Mouse (Mus musculus) lung, embryonic 16.5 days (tissue): Measurements from ENCODE around the gene Dpp6. TPM values are rescaled to one million over a fixed set of nuclear protein-coding genes. Genes with fewer than 3 reads are reported as not detected.

ENCODE experiments used
- ATAC-seq: fragments of 200-750 bp; cut with Nextera tagmentation; 2 replicates; pipeline ENCODE4 v1.8.0; 2017; ENCODE audit warnings: low read depth, mild to moderate bottlenecking, moderate library complexity
- H3K27ac ChIP-seq: fragments of 300-500 bp; sonication (generic); 2 replicates; pipeline ENCODE4 v1.5.1; 2014; ENCODE audit warnings: mild to moderate bottlenecking, control low read depth, low read length
- H3K27me3 ChIP-seq: fragments of 300-500 bp; sonication (generic); 2 replicates; pipeline ENCODE4 v1.6.1; 2014; ENCODE audit warnings: low read depth, low read length, mixed read lengths; ENCODE audit not compliant: control insufficient read depth, insufficient read depth
- H3K36me3 ChIP-seq: fragments of 300-500 bp; sonication (generic); 2 replicates; pipeline ENCODE4 v1.6.1; 2014; ENCODE audit warnings: low read length; ENCODE audit not compliant: control insufficient read depth, insufficient read depth
- H3K4me1 ChIP-seq: fragments of 300-500 bp; sonication (generic); replicated peaks from 2 replicates; pipeline ENCODE4 v1.6.1; 2014; ENCODE audit warnings: low read length, mixed read lengths; ENCODE audit not compliant: control insufficient read depth, insufficient read depth
- H3K4me2 ChIP-seq: fragments of 300-500 bp; sonication (generic); 2 replicates; pipeline ENCODE4 v1.6.1; 2014; ENCODE audit warnings: low read depth, low read length, control low read depth
- H3K4me3 ChIP-seq: fragments of 300-500 bp; sonication (generic); 2 replicates; pipeline ENCODE4 v1.5.1; 2014; ENCODE audit warnings: mild to moderate bottlenecking, low read length, control low read depth
- H3K9ac ChIP-seq: fragments of 300-500 bp; sonication (generic); 2 replicates; pipeline ENCODE4 v1.6.1; 2014; ENCODE audit warnings: low read length, control low read depth
- H3K9me3 ChIP-seq: fragments of 300-500 bp; sonication (generic); 2 replicates; pipeline ENCODE4 v1.6.1; 2016; ENCODE audit warnings: low read length; ENCODE audit not compliant: control insufficient read depth
- WGBS: fragments of 180-500 bp; shearing (Covaris S2); extraction: QIAGEN DNeasy Blood & Tissue Kit; methylation state at CpG from one replicate; pipeline ENCODE4 v1.1.7; 2014; 5-methylcytosine and 5-hydroxymethylcytosine counted together
- polyA plus RNA-seq: library from polyadenylated mRNA; unstranded; fragments of >200 nt; fragmentation: Nextera tagmentation; extraction: Ambion mirVana; gene quantifications from 2 replicates; pipeline ENCODE4 v1.2.1, GENCODE M21; 2015

The Dpp6 gene
- polyA plus RNA-seq, 1 experiment from 2014 or later, result 0.26 TPM

GRCm38 (mm10) chr5:27037796-27038195 lies 220.8 kb downstream of the Dpp6 start:
- Histone ChIP-seq H3K27me3 (no peaks in the 10 kb centered on the region), H3K9ac (no peak overlapping the region), H3K9me3 (no peaks in the 10 kb centered on the region), H3K4me2 (no peak overlapping the region), H3K4me1 (no peaks in the 10 kb centered on the region), H3K36me3 (no peaks in the 10 kb centered on the region), H3K27ac (no peak overlapping the region), H3K4me3 (no peak overlapping the region)
- 50% methylated on average over 5 of the region's 5 CpGs for WGBS
- ATAC-seq, result no peak

- ATAC-seq, result no peak
- H3K4me3 ChIP-seq, result no peak overlapping the region
- H3K4me2 ChIP-seq, result no peak overlapping the region
- peaks cover 19% of the 10 kb centered on the region for H3K27me3 ChIP-seq
- no peak overlapping the region for H3K27ac ChIP-seq
- no peak overlapping the region for H3K9ac ChIP-seq
- WGBS, result 16% methylated on average over 7 of the region's 7 CpGs
- H3K36me3 ChIP-seq, result no peaks in the 10 kb centered on the region
- no peaks in the 10 kb centered on the region for H3K4me1 ChIP-seq
- no peaks in the 10 kb centered on the region for H3K9me3 ChIP-seq
Observed at GRCm38 (mm10) chr5:27048167-27048566, 231.2 kb downstream of the Dpp6 start.

DNA sequence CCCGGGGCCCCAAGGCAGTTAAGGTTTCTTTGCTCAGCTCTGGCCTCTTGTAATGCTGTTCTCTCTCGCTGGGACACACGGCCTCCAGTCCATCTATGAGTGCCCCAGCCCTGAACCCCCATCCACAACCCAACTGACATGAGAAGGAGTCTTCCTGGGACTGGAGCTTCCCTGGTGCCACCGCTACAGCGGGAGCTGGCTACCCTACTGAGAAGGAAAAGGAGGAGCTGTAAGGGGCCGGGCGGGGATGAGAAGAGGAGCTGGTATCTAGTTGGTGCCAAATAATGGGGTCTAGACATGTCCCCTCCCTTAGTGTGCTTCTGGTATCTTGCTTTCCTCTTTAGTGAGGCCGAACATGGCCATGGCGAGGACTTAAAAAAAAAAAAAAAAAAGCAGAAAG lies 231.9 kb downstream of the Dpp6 start:
- Histone ChIP-seq H3K9ac (no peak overlapping the region), H3K27me3 (peaks cover 19% of the 10 kb centered on the region), H3K4me1 (no peaks in the 10 kb centered on the region), H3K36me3 (no peaks in the 10 kb centered on the region), H3K9me3 (no peaks in the 10 kb centered on the region), H3K27ac (no peak overlapping the region), H3K4me3 (peak overlapping the region; percentile 17; the same call in 1 of the 2 replicates), H3K4me2 (peak overlapping the region; percentile 43)
- no peak for ATAC-seq
- 6% methylated on average over 7 of the region's 9 CpGs for WGBS

DNA sequence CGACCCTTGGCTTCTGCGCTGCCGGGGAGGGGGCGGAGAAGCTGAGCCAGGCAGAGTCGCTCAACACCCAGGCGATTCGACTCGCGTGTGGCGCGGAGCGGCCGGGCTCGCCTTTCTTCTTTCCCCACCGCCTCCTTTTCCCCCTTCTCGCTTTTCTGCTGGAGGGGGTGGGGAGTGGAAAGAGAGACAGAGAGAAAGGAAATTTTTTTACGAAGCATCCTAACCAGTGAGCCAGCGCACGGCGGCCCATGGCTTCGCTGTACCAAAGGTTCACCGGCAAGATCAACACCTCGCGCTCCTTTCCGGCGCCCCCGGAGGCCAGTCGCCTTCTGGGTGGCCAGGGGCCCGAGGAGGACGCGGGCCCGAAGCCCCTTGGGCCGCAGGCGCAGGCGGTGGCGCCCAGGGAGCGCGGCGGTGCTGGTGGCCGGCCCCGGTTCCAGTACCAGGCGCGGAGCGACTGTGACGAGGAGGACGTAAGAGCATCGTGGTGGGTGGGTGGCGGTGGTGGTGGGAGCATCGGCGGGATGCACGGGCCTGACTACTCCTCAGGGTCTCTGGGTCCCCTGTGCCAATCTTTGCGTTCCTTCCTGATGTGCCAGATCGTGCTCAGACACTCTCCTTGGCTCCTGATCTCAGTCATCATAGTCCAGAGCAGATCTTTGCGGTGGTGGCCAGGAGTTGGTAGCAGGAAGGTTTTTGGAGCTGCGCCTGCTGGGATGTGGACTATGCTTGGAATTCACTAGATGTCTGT lies 232.5 kb downstream of the Dpp6 start:
- no peaks in the 10 kb centered on the region for H3K9me3 ChIP-seq
- H3K9ac ChIP-seq, result no peak overlapping the region
- no peak overlapping the region for H3K27ac ChIP-seq
- H3K4me3 ChIP-seq, result peak overlapping the region; percentile 17; the same call in 1 of the 2 replicates
- H3K36me3 ChIP-seq, result no peaks in the 10 kb centered on the region
- H3K27me3 ChIP-seq, result peaks cover 19% of the 10 kb centered on the region
- ATAC-seq, result no peak
- peak overlapping the region; percentile 43 for H3K4me2 ChIP-seq
- 2% methylated on average over 54 of the region's 55 CpGs for WGBS
- H3K4me1 ChIP-seq, result no peaks in the 10 kb centered on the region

- 31% methylated on average over 3 of the region's 3 CpGs for WGBS
- no peak overlapping the region for H3K4me3 ChIP-seq
- H3K27me3 ChIP-seq, result peaks cover 19% of the 10 kb centered on the region
- no peaks in the 10 kb centered on the region for H3K9me3 ChIP-seq
- no peaks in the 10 kb centered on the region for H3K36me3 ChIP-seq
- ATAC-seq, result no peak
- no peak overlapping the region for H3K9ac ChIP-seq
- H3K4me2 ChIP-seq, result no peak overlapping the region
- H3K4me1 ChIP-seq, result no peaks in the 10 kb centered on the region
- no peak overlapping the region for H3K27ac ChIP-seq
Observed at GRCm38 (mm10) chr5:27051250-27051649, 234.2 kb downstream of the Dpp6 start.

DNA sequence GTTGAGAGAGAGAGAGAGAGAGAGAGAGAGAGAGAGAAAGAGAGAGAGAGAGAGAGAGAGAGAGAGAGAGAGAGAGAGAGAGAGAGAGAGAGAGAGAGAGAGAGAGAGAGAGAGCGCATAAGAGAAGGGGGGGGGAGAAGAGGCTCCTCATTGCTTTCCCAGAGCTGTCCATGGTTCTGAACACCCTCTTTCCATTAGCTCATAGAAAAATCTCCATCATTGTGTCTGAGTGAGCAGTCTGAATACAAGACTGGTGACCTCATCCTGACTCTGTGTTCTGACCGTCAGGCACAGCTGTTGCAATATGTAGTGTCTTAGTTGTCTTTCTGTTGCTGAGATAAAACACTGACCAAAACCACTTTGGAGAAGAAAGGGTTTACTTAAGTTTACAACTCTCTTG lies 235.4 kb downstream of the Dpp6 start:
- ATAC-seq, result no peak
- no peaks in the 10 kb centered on the region for H3K4me1 ChIP-seq
- 30% methylated on average over 2 of the region's 2 CpGs for WGBS
- no peak overlapping the region for H3K27ac ChIP-seq
- H3K4me2 ChIP-seq, result no peak overlapping the region
- no peak overlapping the region for H3K9ac ChIP-seq
- no peak overlapping the region for H3K4me3 ChIP-seq
- no peaks in the 10 kb centered on the region for H3K36me3 ChIP-seq
- peaks cover 19% of the 10 kb centered on the region for H3K27me3 ChIP-seq
- no peaks in the 10 kb centered on the region for H3K9me3 ChIP-seq

GRCm38 (mm10) chr5:27056436-27056835 lies 239.4 kb downstream of the Dpp6 start:
- H3K9ac ChIP-seq, result no peak overlapping the region

DNA sequence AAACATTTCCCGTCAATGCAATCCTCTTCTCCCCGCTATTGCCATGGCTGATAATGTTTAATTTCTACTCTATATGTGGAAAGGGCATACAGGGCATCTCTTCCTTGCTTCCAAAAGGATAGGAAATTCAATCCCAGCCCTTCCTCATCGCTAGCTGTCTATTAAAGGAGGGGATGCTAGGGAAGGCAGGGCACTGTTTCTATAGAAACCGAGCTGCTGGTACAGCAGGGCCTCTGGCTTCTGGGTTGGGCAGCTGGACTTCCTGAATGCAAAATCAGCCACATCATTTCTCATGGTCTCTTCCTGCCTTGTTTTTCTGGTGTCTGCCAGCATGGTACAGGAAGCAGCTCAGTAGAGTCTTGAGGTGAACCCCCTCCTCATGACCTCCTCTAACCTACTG lies 243.1 kb downstream of the Dpp6 start:
- Histone ChIP-seq H3K4me3 (no peak overlapping the region), H3K27me3 (no peaks in the 10 kb centered on the region), H3K4me1 (no peaks in the 10 kb centered on the region), H3K9me3 (no peaks in the 10 kb centered on the region), H3K36me3 (no peaks in the 10 kb centered on the region), H3K4me2 (no peak overlapping the region), H3K27ac (no peak overlapping the region), H3K9ac (no peak overlapping the region)
- ATAC-seq, result no peak
- WGBS, result 74% methylated on average over 4 of the region's 4 CpGs

More at GRCm38 (mm10) chr5:27056436-27056835, 239.4 kb downstream of the Dpp6 start:
- H3K27me3 ChIP-seq, result no peaks in the 10 kb centered on the region
- H3K4me2 ChIP-seq, result no peak overlapping the region
- H3K9me3 ChIP-seq, result no peaks in the 10 kb centered on the region
- ATAC-seq, result no peak
- WGBS, result 38% methylated on average over 5 of the region's 5 CpGs
- H3K27ac ChIP-seq, result no peak overlapping the region
- H3K4me3 ChIP-seq, result no peak overlapping the region
- H3K36me3 ChIP-seq, result no peaks in the 10 kb centered on the region
- no peaks in the 10 kb centered on the region for H3K4me1 ChIP-seq

GRCm38 (mm10) chr5:27063871-27064270 lies 246.9 kb downstream of the Dpp6 start:
- no peaks in the 10 kb centered on the region for H3K36me3 ChIP-seq
- 54% methylated on average over 1 of the region's 1 CpGs for WGBS
- ATAC-seq, result no peak

More at GRCm38 (mm10) chr5:27063871-27064270, 246.9 kb downstream of the Dpp6 start:
- no peaks in the 10 kb centered on the region for H3K27me3 ChIP-seq
- no peak overlapping the region for H3K27ac ChIP-seq
- H3K9ac ChIP-seq, result no peak overlapping the region
- H3K9me3 ChIP-seq, result no peaks in the 10 kb centered on the region
- no peak overlapping the region for H3K4me3 ChIP-seq
- no peak overlapping the region for H3K4me2 ChIP-seq
- H3K4me1 ChIP-seq, result no peaks in the 10 kb centered on the region
